Mouse (Mus musculus) limb, embryonic 13.5 days (tissue): ENCODE results near the gene Prex1. TPM values are rescaled to one million over a fixed set of nuclear protein-coding genes. Genes with fewer than 3 reads are reported as not detected.

Experiments
- ATAC-seq: fragments of 200-750 bp; cut with Nextera tagmentation; 2 replicates; pipeline ENCODE4 v1.8.0; 2017; ENCODE audit warnings: low read depth, moderate number of reproducible peaks, moderate TSS enrichment; ENCODE audit not compliant: low FRiP score
- H3K27ac ChIP-seq: fragments of 300-500 bp; sonication (generic); 2 replicates; pipeline ENCODE4 v1.5.1; 2015; ENCODE audit warnings: inconsistent platforms, mild to moderate bottlenecking, moderate library complexity
- H3K27me3 ChIP-seq: fragments of 300-500 bp; sonication (generic); 2 replicates; pipeline ENCODE4 v1.6.1; 2015; ENCODE audit warnings: mild to moderate bottlenecking, inconsistent platforms
- H3K36me3 ChIP-seq: fragments of 300-500 bp; sonication (generic); 2 replicates; pipeline ENCODE4 v1.6.1; 2015; ENCODE audit warnings: inconsistent platforms, mild to moderate bottlenecking, moderate library complexity
- H3K4me1 ChIP-seq: fragments of 300-500 bp; sonication (generic); 2 replicates; pipeline ENCODE4 v1.6.1; 2015; ENCODE audit warnings: inconsistent platforms
- H3K4me2 ChIP-seq: fragments of 300-500 bp; sonication (generic); replicated peaks from 2 replicates; pipeline ENCODE4 v1.6.1; 2015; ENCODE audit warnings: inconsistent platforms, mild to moderate bottlenecking, moderate library complexity
- H3K4me3 ChIP-seq: fragments of 300-500 bp; sonication (generic); 2 replicates; pipeline ENCODE4 v1.5.1; 2015; ENCODE audit warnings: moderate library complexity, mild to moderate bottlenecking, inconsistent platforms
- H3K9ac ChIP-seq: fragments of 300-500 bp; sonication (generic); 2 replicates; pipeline ENCODE4 v1.6.1; 2015; ENCODE audit warnings: mild to moderate bottlenecking, inconsistent platforms
- H3K9me3 ChIP-seq: fragments of 300-500 bp; sonication (generic); 2 replicates; pipeline ENCODE4 v1.6.1; 2016; ENCODE audit warnings: inconsistent platforms
- WGBS: fragments of 180-500 bp; shearing (Covaris S2); methylation state at CpG from one replicate; pipeline ENCODE4 v1.1.7; 2015; 5-methylcytosine and 5-hydroxymethylcytosine counted together
- polyA plus RNA-seq: library from polyadenylated mRNA; unstranded; fragments of >200 nt; fragmentation: Nextera tagmentation; extraction: Ambion mirVana; gene quantifications from 2 replicates; pipeline ENCODE4 v1.2.1, GENCODE M21; 2015

The Prex1 gene
- polyA plus RNA-seq, 1 experiment from 2014 or later = 19.4 TPM

GRCm38 (mm10) chr2:166602948-166603347, 110.7 kb downstream of the Prex1 start:
- Histone ChIP-seq H3K36me3 (peaks cover 29% of the 10 kb centered on the region), H3K4me1 (peaks cover 34% of the 10 kb centered on the region), H3K9ac (no peak overlapping the region), H3K4me2 (no peak overlapping the region), H3K4me3 (no peak overlapping the region), H3K27ac (no peak overlapping the region), H3K27me3 (no peaks in the 10 kb centered on the region), H3K9me3 (no peaks in the 10 kb centered on the region)
- ATAC-seq = no peak
- 93% methylated on average over 3 of the region's 3 CpGs for WGBS

- Histone ChIP-seq H3K4me3 (no peak overlapping the region), H3K4me2 (no peak overlapping the region)
- WGBS = 91% methylated on average over 18 of the region's 18 CpGs
These were observed 112.2 kb downstream of the Prex1 start for GRCm38 (mm10) chr2:166601420-166601819.

GRCm38 (mm10) chr2:166598453-166599155, 115.0 kb downstream of the Prex1 start:
- H3K4me2 ChIP-seq = no peak overlapping the region
- H3K36me3 ChIP-seq = peaks cover 37% of the 10 kb centered on the region
- no peak overlapping the region for H3K4me3 ChIP-seq
- no peak for ATAC-seq
- peak overlapping the region; percentile 52; the same call in 1 of the 2 replicates for H3K27ac ChIP-seq
- no peaks in the 10 kb centered on the region for H3K27me3 ChIP-seq
- no peak overlapping the region for H3K9ac ChIP-seq
- H3K4me1 ChIP-seq = peaks cover 21% of the 10 kb centered on the region
- 88% methylated on average over 12 of the region's 12 CpGs for WGBS
- H3K9me3 ChIP-seq = no peaks in the 10 kb centered on the region

More at GRCm38 (mm10) chr2:166601420-166601819, 112.2 kb downstream of the Prex1 start:
- ATAC-seq = no peak
- H3K4me1 ChIP-seq = peaks cover 30% of the 10 kb centered on the region
- H3K27ac ChIP-seq = no peak overlapping the region
- no peak overlapping the region for H3K9ac ChIP-seq
- peaks cover 29% of the 10 kb centered on the region for H3K36me3 ChIP-seq
- no peaks in the 10 kb centered on the region for H3K27me3 ChIP-seq
- no peaks in the 10 kb centered on the region for H3K9me3 ChIP-seq

DNA sequence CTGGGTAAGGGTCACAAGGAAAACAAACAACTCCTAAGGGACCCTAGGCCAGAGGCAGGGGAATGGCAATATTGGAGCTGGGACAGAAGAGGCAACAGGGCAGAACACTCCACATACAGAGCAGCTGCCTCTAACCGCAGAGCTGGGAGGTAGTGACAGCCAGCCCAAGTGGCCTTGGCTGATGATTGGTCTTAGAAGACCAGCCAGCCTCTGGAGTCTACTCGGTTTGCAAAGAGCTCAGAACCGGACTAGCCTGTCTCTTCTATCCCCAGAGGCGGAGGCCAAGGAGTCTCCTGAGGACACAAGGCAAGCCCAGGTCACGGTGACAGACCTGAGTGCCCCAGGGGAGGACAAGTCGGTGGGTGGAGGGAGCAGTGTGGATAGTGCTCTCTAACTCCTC, 115.9 kb downstream of the Prex1 start:
- Histone ChIP-seq H3K4me1 (peaks cover 25% of the 10 kb centered on the region), H3K36me3 (peaks cover 39% of the 10 kb centered on the region), H3K4me3 (no peak overlapping the region), H3K27ac (peak overlapping the region; percentile 52; the same call in 1 of the 2 replicates), H3K9ac (no peak overlapping the region), H3K4me2 (no peak overlapping the region), H3K9me3 (no peaks in the 10 kb centered on the region), H3K27me3 (no peaks in the 10 kb centered on the region)
- 63% methylated on average over 6 of the region's 6 CpGs for WGBS
- no peak for ATAC-seq

- peaks cover 16% of the 10 kb centered on the region for H3K4me1 ChIP-seq
- 44% methylated on average over 21 of the region's 21 CpGs for WGBS
- no peak overlapping the region for H3K9ac ChIP-seq
- H3K27me3 ChIP-seq = no peaks in the 10 kb centered on the region
- 0 out of 2 replicates have a peak overlapping the region, but pooled peaks have one; percentile 7 for H3K4me2 ChIP-seq
- H3K9me3 ChIP-seq = no peaks in the 10 kb centered on the region
- peak; percentile 18; the same call in 1 of the 2 replicates for ATAC-seq
- H3K36me3 ChIP-seq = peaks cover 40% of the 10 kb centered on the region
- H3K27ac ChIP-seq = no peak overlapping the region
- H3K4me3 ChIP-seq = no peak overlapping the region
These were observed 121.4 kb downstream of the Prex1 start for GRCm38 (mm10) chr2:166592034-166592912.

- WGBS = 88% methylated on average over 3 of the region's 3 CpGs
- Histone ChIP-seq H3K4me3 (no peak overlapping the region), H3K9ac (no peak overlapping the region), H3K9me3 (no peaks in the 10 kb centered on the region), H3K4me1 (no peaks in the 10 kb centered on the region), H3K27me3 (no peaks in the 10 kb centered on the region), H3K36me3 (peaks cover 80% of the 10 kb centered on the region), H3K4me2 (no peak overlapping the region), H3K27ac (no peak overlapping the region)
- no peak for ATAC-seq
These were observed 129.1 kb downstream of the Prex1 start for GRCm38 (mm10) chr2:166584491-166584890.

DNA sequence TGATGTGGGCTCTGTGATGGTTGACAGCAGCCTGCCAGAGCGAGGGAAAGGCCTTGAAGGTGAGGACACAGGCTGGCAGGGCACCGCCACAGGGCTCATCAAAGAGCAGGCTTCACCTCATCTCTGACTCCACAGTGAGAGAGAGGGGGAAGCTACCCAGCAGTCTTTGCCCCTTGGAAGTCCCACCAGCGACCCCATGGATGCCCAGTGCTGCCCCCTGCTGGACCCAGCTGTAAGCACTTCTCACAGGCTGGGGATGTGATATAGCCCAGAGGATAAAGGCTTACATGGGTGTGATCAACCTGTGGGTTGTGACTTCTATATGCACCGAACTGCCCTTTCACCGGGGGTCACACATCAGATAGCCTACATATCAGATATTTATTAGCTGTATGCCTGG, 130.3 kb downstream of the Prex1 start:
- Histone ChIP-seq H3K9me3 (no peaks in the 10 kb centered on the region), H3K4me1 (no peaks in the 10 kb centered on the region), H3K9ac (no peak overlapping the region), H3K4me2 (no peak overlapping the region), H3K27me3 (no peaks in the 10 kb centered on the region), H3K36me3 (peaks cover 77% of the 10 kb centered on the region), H3K27ac (no peak overlapping the region), H3K4me3 (no peak overlapping the region)
- ATAC-seq = no peak
- 95% methylated on average over 5 of the region's 5 CpGs for WGBS

DNA sequence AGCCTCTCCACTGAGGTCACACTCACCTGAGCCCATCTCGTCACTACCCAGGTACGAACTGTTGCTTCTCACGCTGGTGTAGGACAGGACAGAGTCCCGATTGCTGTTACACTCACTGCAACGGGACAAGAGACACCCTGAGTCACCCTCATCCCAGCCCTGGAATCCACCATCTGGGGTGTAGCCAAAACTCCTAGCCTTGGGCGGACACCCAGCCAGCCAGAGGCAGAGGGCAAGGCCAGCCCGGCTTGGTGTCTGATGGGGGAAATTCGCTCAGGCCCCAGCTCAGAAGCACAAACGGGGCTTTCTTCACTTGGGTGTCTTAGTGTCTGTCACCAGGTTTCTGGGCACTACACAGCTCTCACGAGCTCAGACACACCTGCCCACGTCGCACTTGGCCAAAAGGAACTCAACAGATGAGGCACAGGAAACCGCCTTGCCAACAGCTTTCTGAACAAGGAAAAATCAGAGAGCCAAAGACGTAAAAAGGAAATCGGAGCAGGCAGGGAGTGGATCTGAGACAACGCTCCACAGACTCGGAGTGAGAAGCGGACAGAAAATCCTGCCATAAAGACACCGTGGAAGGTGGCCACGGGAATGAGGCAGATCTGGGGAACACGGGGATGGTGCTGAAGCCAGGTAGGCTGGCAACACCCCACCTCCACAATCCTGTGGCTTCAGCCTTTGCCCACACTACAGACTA, 131.6 kb downstream of the Prex1 start:
- Histone ChIP-seq H3K4me1 (no peaks in the 10 kb centered on the region), H3K4me3 (no peak overlapping the region), H3K36me3 (peaks cover 84% of the 10 kb centered on the region), H3K4me2 (no peak overlapping the region), H3K27ac (no peak overlapping the region), H3K27me3 (no peaks in the 10 kb centered on the region), H3K9ac (no peak overlapping the region), H3K9me3 (no peaks in the 10 kb centered on the region)
- 92% methylated on average over 21 of the region's 21 CpGs for WGBS
- no peak for ATAC-seq

DNA sequence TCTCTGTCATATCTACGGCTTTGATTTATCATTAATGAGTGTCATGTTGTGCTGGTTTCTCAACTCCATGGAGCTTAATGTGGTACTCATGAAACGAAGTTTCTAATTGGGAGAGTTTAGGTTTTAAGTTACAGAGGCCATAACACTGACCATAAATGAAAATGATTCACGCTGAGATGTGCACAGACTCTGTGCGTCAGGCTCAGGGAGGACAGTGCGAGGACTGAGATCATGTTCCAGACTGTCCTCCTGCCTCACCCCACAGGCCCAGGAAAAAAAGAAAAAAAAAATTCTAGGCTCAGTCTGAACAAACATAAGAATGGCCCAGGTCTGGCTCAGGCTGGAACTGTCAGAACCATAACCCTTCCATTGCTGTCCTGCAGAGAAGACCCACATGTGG, 133.8 kb downstream of the Prex1 start:
- Histone ChIP-seq H3K27me3 (no peaks in the 10 kb centered on the region), H3K27ac (no peak overlapping the region), H3K4me3 (no peak overlapping the region), H3K4me1 (no peaks in the 10 kb centered on the region), H3K9me3 (no peaks in the 10 kb centered on the region), H3K4me2 (no peak overlapping the region), H3K9ac (no peak overlapping the region), H3K36me3 (peaks cover 70% of the 10 kb centered on the region)
- 83% methylated on average over 5 of the region's 5 CpGs for WGBS
- ATAC-seq = no peak

GRCm38 (mm10) chr2:166579361-166579760, 134.3 kb downstream of the Prex1 start:
- peaks cover 66% of the 10 kb centered on the region for H3K36me3 ChIP-seq

GRCm38 (mm10) chr2:166575419-166575818, 138.2 kb downstream of the Prex1 start:
- WGBS = 76% methylated on average over 17 of the region's 17 CpGs
- Histone ChIP-seq H3K4me3 (no peak overlapping the region), H3K27me3 (no peaks in the 10 kb centered on the region), H3K9ac (no peak overlapping the region), H3K4me1 (no peaks in the 10 kb centered on the region), H3K36me3 (peaks cover 64% of the 10 kb centered on the region), H3K27ac (no peak overlapping the region), H3K4me2 (no peak overlapping the region), H3K9me3 (no peaks in the 10 kb centered on the region)
- no peak for ATAC-seq

More at GRCm38 (mm10) chr2:166579361-166579760, 134.3 kb downstream of the Prex1 start:
- Histone ChIP-seq H3K4me1 (no peaks in the 10 kb centered on the region), H3K9me3 (no peaks in the 10 kb centered on the region), H3K9ac (no peak overlapping the region), H3K27me3 (no peaks in the 10 kb centered on the region), H3K4me2 (no peak overlapping the region), H3K4me3 (no peak overlapping the region), H3K27ac (no peak overlapping the region)
- WGBS = 86% methylated on average over 10 of the region's 10 CpGs
- no peak for ATAC-seq

- H3K9ac ChIP-seq = no peak overlapping the region
- H3K4me2 ChIP-seq = no peak overlapping the region
- H3K9me3 ChIP-seq = no peaks in the 10 kb centered on the region
- no peaks in the 10 kb centered on the region for H3K4me1 ChIP-seq
- H3K4me3 ChIP-seq = no peak overlapping the region
- peak; percentile 52; the same call in 1 of the 2 replicates for ATAC-seq
- H3K36me3 ChIP-seq = peaks cover 61% of the 10 kb centered on the region
- no peak overlapping the region for H3K27ac ChIP-seq
- no peaks in the 10 kb centered on the region for H3K27me3 ChIP-seq
- 17% methylated on average over 7 of the region's 7 CpGs for WGBS
These were observed 138.7 kb downstream of the Prex1 start for GRCm38 (mm10) chr2:166574934-166575333.
